Mouse (Mus musculus): ENCODE data around the gene Myo1b. TPM values are rescaled to one million over a fixed set of nuclear protein-coding genes. Genes with fewer than 3 reads are reported as not detected.

Gene Myo1b
- polyA plus RNA-seq, 1 experiment from 2014 or later, result 40.8 TPM

DNA sequence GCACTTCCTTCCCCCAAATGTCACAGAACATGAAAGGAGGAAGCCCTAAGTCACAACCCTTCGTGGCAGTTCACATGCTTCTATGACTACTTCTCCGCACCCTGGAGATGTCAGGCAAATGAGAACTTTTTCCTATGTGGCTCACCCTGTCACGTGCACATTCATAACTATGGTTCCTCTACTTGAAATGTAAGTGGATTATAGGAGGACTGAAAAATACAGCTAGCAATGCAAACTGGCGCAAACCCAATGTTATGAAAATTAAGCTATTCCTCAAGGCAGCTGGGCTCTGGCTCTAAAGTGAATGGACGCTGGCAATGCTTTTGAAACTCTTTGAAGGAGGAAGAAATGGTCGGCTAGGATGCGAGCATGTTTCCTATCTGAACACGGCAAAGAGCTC, 8.1 kb downstream of the Myo1b start:
- no peak for ATAC-seq
- peaks cover 24% of the 10 kb centered on the region for H3K4me1 ChIP-seq (ENCODE audit: control insufficient read depth, insufficient read depth, low read length)

DNA sequence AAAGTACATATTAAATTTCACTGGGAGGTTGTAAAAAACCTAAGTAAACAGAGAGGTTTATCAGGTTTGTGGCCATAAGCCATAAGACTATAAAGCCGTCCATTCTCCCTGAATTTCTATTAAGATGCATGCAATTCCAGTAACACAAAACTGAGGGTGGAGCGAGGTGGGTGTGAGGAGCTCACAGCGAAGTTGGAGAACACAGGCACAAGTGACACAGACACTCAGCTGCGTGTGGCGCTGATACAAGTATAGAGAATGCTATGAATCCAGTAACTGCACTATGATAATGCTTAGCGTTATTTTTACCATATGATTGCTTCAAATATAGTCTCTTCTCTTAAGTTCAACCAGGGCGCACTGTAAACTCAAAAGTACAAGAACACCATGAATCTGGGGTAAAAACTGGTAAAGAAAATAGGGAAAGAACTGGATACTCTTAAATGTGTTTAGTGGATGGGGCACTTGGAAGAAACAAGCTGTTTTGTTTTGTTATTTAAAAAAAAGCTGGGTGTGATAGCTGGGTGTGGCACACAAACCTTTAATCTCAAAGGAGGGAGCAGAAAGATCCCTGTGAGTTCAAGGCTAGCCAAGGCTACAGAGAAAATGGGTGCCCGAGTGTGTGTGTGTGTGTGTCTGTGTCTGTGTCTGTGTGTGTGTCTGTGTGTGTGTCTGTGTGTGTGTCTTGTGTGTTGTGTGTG, 9.5 kb downstream of the Myo1b start:
- H3K9ac ChIP-seq (ENCODE audit: low read depth, low read length), result no peak overlapping the region

More for the DNA sequence above, 8.1 kb downstream of the Myo1b start:
- Histone ChIP-seq H3K9me3 (ENCODE audit: control insufficient read depth, low read length) (no peaks in the 10 kb centered on the region), H3K4me2 (ENCODE audit: low read depth, low read length) (no peak overlapping the region), H3K4me3 (ENCODE audit: low read length) (no peak overlapping the region), H3K9ac (ENCODE audit: low read depth, low read length) (no peak overlapping the region), H3K27ac (ENCODE audit: low read length) (no peak overlapping the region), H3K27me3 (replicated peaks; ENCODE audit: control insufficient read depth, insufficient read depth, low read length) (no peaks in the 10 kb centered on the region), H3K36me3 (ENCODE audit: control insufficient read depth, insufficient read depth, low read length) (no peaks in the 10 kb centered on the region)
- 43% methylated on average over 8 of the region's 8 CpGs for WGBS

DNA sequence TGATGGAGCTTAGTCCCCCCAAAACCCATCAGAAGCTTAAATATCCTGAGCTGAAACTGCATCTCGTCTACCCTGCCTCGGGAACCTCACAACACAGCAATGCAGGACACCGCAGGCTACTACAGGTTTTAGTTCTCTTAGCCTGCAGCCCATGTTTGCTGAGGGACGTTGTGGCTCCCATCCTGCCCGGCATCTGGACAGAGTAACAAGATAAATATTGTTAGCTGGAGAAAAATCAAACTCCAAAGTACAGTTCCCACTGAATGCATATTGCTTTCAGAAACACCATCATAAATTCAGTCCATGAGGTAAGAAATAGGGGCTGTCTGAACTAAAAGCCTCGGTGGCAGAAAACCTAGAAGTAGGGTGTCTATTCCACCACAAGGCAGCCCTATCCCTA, 10.8 kb downstream of the Myo1b start:
- H3K9ac ChIP-seq (ENCODE audit: low read depth, low read length), result no peak overlapping the region
- no peak for ATAC-seq
- no peaks in the 10 kb centered on the region for H3K36me3 ChIP-seq (ENCODE audit: control insufficient read depth, insufficient read depth, low read length)
- peaks cover 21% of the 10 kb centered on the region for H3K4me1 ChIP-seq (ENCODE audit: control insufficient read depth, insufficient read depth, low read length)
- no peak overlapping the region for H3K4me3 ChIP-seq (ENCODE audit: low read length)
- H3K27me3 ChIP-seq (replicated peaks; ENCODE audit: control insufficient read depth, insufficient read depth, low read length), result no peaks in the 10 kb centered on the region
- no peak overlapping the region for H3K27ac ChIP-seq (ENCODE audit: low read length)
- H3K4me2 ChIP-seq (ENCODE audit: low read depth, low read length), result no peak overlapping the region
- no peaks in the 10 kb centered on the region for H3K9me3 ChIP-seq (ENCODE audit: control insufficient read depth, low read length)
- WGBS, result 70% methylated on average over 6 of the region's 6 CpGs

More for the DNA sequence above, 9.5 kb downstream of the Myo1b start:
- peaks cover 22% of the 10 kb centered on the region for H3K4me1 ChIP-seq (ENCODE audit: control insufficient read depth, insufficient read depth, low read length)
- H3K27me3 ChIP-seq (replicated peaks; ENCODE audit: control insufficient read depth, insufficient read depth, low read length), result no peaks in the 10 kb centered on the region
- 76% methylated on average over 8 of the region's 8 CpGs for WGBS
- H3K9me3 ChIP-seq (ENCODE audit: control insufficient read depth, low read length), result no peaks in the 10 kb centered on the region
- H3K4me2 ChIP-seq (ENCODE audit: low read depth, low read length), result no peak overlapping the region
- H3K4me3 ChIP-seq (ENCODE audit: low read length), result no peak overlapping the region
- no peaks in the 10 kb centered on the region for H3K36me3 ChIP-seq (ENCODE audit: control insufficient read depth, insufficient read depth, low read length)
- ATAC-seq, result 0 out of 2 replicates have a peak, but pooled peaks have one; percentile 48
- H3K27ac ChIP-seq (ENCODE audit: low read length), result no peak overlapping the region; the same call in 1 of the 2 replicates

DNA sequence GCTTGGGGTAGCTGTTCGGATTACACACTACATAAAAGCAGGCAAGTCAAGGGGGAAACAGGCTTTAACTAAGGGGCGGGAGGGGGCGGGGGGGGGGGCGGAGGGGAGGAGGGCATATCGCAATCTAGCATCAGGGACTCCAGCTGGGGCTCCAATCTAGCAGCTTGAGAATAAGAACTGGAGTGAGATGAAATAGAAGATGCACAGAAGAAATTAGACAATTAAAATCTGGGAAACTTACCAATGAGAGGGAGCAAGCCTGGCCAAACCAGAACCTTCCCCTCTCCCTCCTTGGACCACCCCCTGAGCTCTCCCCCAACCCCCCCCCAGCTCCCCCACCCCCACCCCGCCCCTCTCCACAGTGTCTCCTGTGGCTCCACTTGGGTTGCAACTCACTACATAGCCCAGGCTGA, 18.7 kb downstream of the Myo1b start:
- ATAC-seq, result no peak
- WGBS, result 56% methylated on average over 6 of the region's 6 CpGs
- H3K27ac ChIP-seq (ENCODE audit: low read length), result no peak overlapping the region

DNA sequence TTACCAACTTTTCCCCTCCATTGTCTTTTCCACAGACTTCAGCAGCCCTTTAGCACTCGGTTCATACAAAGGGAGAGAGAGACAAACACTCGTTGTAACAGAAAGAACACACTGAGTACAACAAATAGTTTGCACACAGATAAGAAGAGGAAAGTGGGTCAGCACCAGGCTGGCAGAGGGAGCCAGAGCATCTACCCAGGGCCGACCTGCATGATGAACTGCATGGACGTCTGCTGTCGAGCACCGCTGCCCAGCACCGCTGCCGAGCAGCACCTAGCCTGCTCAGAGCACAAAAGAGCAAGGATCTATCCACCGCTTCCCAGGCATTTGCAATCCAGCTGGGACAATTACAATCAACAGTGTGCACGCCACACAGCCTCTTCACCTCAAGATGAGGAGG, 19.9 kb downstream of the Myo1b start:
- Histone ChIP-seq H3K9ac (ENCODE audit: low read depth, low read length) (no peak overlapping the region), H3K27ac (ENCODE audit: low read length) (no peak overlapping the region), H3K36me3 (ENCODE audit: control insufficient read depth, insufficient read depth, low read length) (no peaks in the 10 kb centered on the region), H3K4me1 (ENCODE audit: control insufficient read depth, insufficient read depth, low read length) (peaks cover 22% of the 10 kb centered on the region), H3K27me3 (replicated peaks; ENCODE audit: control insufficient read depth, insufficient read depth, low read length) (no peaks in the 10 kb centered on the region), H3K4me2 (ENCODE audit: low read depth, low read length) (no peak overlapping the region), H3K9me3 (ENCODE audit: control insufficient read depth, low read length) (no peaks in the 10 kb centered on the region), H3K4me3 (ENCODE audit: low read length) (no peak overlapping the region)
- 57% methylated on average over 10 of the region's 10 CpGs for WGBS
- ATAC-seq, result no peak

More for the DNA sequence above, 18.7 kb downstream of the Myo1b start:
- Histone ChIP-seq H3K4me2 (ENCODE audit: low read depth, low read length) (no peak overlapping the region), H3K9ac (ENCODE audit: low read depth, low read length) (no peak overlapping the region), H3K4me1 (ENCODE audit: control insufficient read depth, insufficient read depth, low read length) (peaks cover 20% of the 10 kb centered on the region), H3K27me3 (replicated peaks; ENCODE audit: control insufficient read depth, insufficient read depth, low read length) (no peaks in the 10 kb centered on the region), H3K4me3 (ENCODE audit: low read length) (no peak overlapping the region), H3K9me3 (ENCODE audit: control insufficient read depth, low read length) (no peaks in the 10 kb centered on the region), H3K36me3 (ENCODE audit: control insufficient read depth, insufficient read depth, low read length) (no peaks in the 10 kb centered on the region)

DNA sequence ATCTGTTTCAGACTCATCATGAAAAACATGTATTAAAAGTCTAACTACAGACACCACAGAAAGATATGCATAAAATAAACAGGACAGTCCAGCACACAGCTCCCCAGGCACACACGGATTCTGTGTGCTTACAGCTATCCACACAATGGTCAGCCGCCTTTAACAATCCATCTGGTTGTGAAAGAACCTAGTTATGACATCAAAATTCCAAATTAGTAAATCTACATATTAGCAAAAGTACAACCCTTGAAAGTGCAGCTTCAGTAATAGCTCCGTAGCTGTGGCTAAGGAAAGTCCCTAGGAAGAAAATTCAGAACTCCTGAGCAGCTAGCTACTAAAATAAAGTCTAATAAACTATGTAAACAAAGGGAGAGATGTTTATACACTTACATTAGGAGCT, 21.1 kb downstream of the Myo1b start:
- H3K27ac ChIP-seq (ENCODE audit: low read length), result peak overlapping the region; percentile 21; the same call in 1 of the 2 replicates
- no peaks in the 10 kb centered on the region for H3K27me3 ChIP-seq (replicated peaks; ENCODE audit: control insufficient read depth, insufficient read depth, low read length)
- no peak overlapping the region for H3K9ac ChIP-seq (ENCODE audit: low read depth, low read length)
- WGBS, result 49% methylated on average over 3 of the region's 3 CpGs
- peaks cover 29% of the 10 kb centered on the region for H3K4me1 ChIP-seq (ENCODE audit: control insufficient read depth, insufficient read depth, low read length)
- no peak overlapping the region for H3K4me2 ChIP-seq (ENCODE audit: low read depth, low read length)
- H3K4me3 ChIP-seq (ENCODE audit: low read length), result no peak overlapping the region
- no peaks in the 10 kb centered on the region for H3K36me3 ChIP-seq (ENCODE audit: control insufficient read depth, insufficient read depth, low read length)
- ATAC-seq, result no peak
- H3K9me3 ChIP-seq (ENCODE audit: control insufficient read depth, low read length), result no peaks in the 10 kb centered on the region

DNA sequence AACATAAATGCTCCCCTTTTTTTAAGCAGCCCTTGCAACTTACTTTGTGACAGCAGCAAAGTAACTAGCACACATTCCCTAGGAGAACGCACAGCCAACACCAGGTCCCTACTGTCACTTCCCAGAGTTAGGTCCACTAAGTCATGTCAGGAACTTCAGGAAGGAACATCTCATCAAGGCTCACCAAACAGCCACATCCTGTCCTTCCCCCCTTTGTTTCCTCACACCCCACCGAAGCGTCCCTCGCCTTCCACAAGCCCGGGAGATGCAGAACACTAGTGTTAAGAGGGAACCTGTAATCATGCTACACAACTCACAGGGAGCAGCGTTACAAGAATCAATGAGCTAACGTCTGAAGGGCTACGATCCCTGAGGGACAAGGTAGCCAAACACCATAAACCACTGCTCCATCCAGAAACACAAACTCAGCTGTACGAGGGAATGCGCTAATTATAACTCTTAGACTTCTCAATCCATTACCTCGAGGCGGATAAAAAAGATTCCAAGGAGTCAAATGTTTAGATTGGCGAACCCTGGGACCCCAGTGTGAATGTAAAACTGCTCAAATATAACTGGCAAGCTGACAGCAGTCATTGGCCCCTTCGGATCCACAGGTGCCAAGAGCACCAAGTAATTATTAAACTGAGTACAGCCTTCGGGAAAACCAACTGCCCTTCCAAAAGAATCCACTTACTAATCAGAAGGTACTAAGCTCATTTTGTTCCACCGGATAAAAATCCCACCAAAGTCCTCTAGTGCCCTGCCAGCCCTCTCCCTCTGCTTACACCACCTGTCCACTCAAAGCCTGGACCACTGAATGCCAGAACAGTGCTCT, 22.1 kb downstream of the Myo1b start:
- Histone ChIP-seq H3K4me2 (ENCODE audit: low read depth, low read length) (no peak overlapping the region), H3K36me3 (ENCODE audit: control insufficient read depth, insufficient read depth, low read length) (no peaks in the 10 kb centered on the region)
- WGBS, result 58% methylated on average over 16 of the region's 16 CpGs

DNA sequence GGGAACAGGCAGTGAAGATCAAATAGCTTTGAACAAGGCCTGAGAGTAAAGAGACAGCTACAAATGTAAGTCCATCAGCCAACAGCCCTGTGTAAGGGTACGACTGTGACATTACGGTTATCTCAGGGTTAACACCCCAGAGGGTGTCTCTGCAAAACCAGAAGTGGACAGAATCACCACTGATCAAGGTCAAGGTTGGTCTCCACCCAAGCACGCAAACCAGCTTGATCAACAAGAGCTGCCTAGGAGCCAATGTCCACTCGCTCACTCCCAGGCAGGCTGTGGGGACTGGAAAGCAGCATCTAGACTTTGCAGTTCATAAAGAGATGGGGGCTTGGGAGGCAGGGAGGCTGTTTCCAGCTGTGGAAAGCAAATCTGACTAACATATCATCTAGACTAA, 23.9 kb downstream of the Myo1b start:
- 77% methylated on average over 4 of the region's 4 CpGs for WGBS
- Histone ChIP-seq H3K27ac (ENCODE audit: low read length) (no peak overlapping the region), H3K9me3 (ENCODE audit: control insufficient read depth, low read length) (no peaks in the 10 kb centered on the region), H3K4me1 (ENCODE audit: control insufficient read depth, insufficient read depth, low read length) (peaks cover 29% of the 10 kb centered on the region), H3K27me3 (replicated peaks; ENCODE audit: control insufficient read depth, insufficient read depth, low read length) (no peaks in the 10 kb centered on the region), H3K4me2 (ENCODE audit: low read depth, low read length) (no peak overlapping the region), H3K36me3 (ENCODE audit: control insufficient read depth, insufficient read depth, low read length) (no peaks in the 10 kb centered on the region), H3K9ac (ENCODE audit: low read depth, low read length) (no peak overlapping the region), H3K4me3 (ENCODE audit: low read length) (no peak overlapping the region)
- ATAC-seq, result no peak

More for the DNA sequence above, 22.1 kb downstream of the Myo1b start:
- H3K4me3 ChIP-seq (ENCODE audit: low read length), result no peak overlapping the region
- ATAC-seq, result no peak
- H3K27me3 ChIP-seq (replicated peaks; ENCODE audit: control insufficient read depth, insufficient read depth, low read length), result no peaks in the 10 kb centered on the region
- H3K9me3 ChIP-seq (ENCODE audit: control insufficient read depth, low read length), result no peaks in the 10 kb centered on the region
- 0 out of 2 replicates have a peak overlapping the region, but pooled peaks have one; percentile 16 for H3K27ac ChIP-seq (ENCODE audit: low read length)
- H3K4me1 ChIP-seq (ENCODE audit: control insufficient read depth, insufficient read depth, low read length), result peaks cover 29% of the 10 kb centered on the region
- no peak overlapping the region for H3K9ac ChIP-seq (ENCODE audit: low read depth, low read length)

DNA sequence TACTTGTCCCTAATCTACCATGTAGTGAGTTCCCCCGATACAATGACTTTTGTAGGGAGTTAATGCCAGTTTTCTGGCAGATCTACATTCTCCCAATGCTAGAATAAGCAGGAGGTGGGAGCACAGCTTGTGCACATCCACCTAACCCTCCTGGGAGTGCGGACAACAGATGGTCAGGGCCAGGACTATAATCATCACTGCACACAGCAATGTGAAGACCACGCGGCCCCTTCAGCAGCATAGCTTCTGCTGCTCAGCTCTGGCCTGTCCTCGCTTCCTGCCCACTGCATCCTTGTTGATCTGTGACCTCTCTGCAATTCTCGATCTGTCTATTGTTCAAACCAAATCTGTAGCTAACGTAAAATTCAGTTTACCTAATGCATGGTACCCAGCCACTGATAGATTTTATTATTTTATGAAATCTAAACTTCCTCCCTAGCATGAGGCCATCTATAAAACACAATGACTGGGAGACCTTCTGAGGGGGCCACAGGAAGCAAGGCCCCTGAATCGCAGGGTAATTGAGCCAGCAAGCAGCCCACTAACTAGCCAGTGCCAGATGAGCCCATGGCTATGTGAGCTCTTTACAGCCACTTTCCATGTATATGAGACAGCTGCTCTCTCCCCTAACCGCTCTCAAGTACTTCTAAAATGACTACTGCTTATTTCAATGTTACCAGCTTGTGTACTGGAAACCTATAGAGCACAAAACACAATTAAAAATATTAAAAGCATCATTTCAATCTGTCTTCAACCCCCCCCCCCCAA, 27.6 kb downstream of the Myo1b start:
- ATAC-seq, result no peak
- 74% methylated on average over 9 of the region's 9 CpGs for WGBS
- Histone ChIP-seq H3K9me3 (ENCODE audit: control insufficient read depth, low read length) (no peaks in the 10 kb centered on the region), H3K27ac (ENCODE audit: low read length) (no peak overlapping the region), H3K36me3 (ENCODE audit: control insufficient read depth, insufficient read depth, low read length) (no peaks in the 10 kb centered on the region), H3K27me3 (replicated peaks; ENCODE audit: control insufficient read depth, insufficient read depth, low read length) (no peaks in the 10 kb centered on the region), H3K4me2 (ENCODE audit: low read depth, low read length) (no peak overlapping the region), H3K4me3 (ENCODE audit: low read length) (no peak overlapping the region), H3K9ac (ENCODE audit: low read depth, low read length) (no peak overlapping the region), H3K4me1 (ENCODE audit: control insufficient read depth, insufficient read depth, low read length) (peaks cover 9% of the 10 kb centered on the region)

Measured in intestine, embryonic 16.5 days (tissue).